17 mouse cellular contexts compared by ENCODE assay signal in the genomic region with DNA sequence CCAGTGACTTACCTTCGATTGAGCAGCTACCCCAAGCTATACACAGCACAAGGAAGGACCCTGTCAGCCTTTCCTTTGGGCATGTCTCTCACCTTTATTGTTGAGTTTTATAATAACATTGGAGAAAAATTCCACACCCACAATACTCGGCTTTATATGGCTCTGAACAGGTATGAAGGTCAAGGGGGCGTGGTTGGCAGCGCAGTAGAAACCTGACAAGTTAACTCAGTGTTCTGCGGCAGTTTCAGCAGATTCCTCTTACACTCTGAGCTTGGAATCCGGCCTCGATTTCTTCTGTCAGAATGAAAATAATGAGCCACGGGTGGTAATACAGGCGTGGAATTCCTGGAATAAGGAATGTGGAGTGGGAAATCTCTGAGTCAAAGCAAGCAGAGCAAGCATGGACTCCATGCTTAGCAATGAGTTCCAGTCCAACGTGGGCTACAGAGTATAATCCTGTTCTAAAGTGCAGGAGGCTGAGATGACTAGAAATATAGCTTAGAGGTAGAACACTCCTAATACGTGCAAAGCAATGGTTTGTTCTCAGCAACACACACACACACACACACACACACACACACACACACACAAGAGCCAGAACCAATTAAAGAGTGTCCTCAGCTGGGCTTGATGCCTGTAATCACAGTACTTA. TPM values are rescaled to one million over a fixed set of nuclear protein-coding genes. Genes with fewer than 3 reads are reported as not detected.
"Had no signal": no experiment of that assay in that cellular context is flagged by ENCODE, and none has a peak within 500 bp of the region (broad histone marks: within the 10 kb centered on the region; RNA-seq: fewer than 3 reads in every experiment).

No protein-coding gene starts in this region.

- DNase-seq: liver, postnatal 0 days; lung, adult 2 months; lung, postnatal 4 days; midbrain, embryonic 14.5 days; right cerebral cortex, postnatal 14 days; thymus, adult 18-20 months; thymus, postnatal 14 days; thymus, postnatal 36 days had no signal

- H3K36me3 ChIP-seq: liver, embryonic 15.5 days; lung, embryonic 15.5 days; midbrain, embryonic 12.5 days; neural tube, embryonic 12.5 days; stomach, embryonic 15.5 days had no signal

- H3K4me3 ChIP-seq: liver, embryonic 15.5 days; lung, embryonic 15.5 days; megakaryocyte, embryonic 14.5 days; midbrain, embryonic 12.5 days; neural tube, embryonic 12.5 days; stomach, embryonic 15.5 days had no signal

- H3K9me3 ChIP-seq: liver, embryonic 15.5 days; lung, embryonic 15.5 days; megakaryocyte, embryonic 14.5 days; midbrain, embryonic 12.5 days; neural tube, embryonic 12.5 days; stomach, embryonic 15.5 days had no signal

- H3K27ac ChIP-seq: liver, embryonic 15.5 days; lung, embryonic 15.5 days; midbrain, embryonic 12.5 days; neural tube, embryonic 12.5 days; stomach, embryonic 15.5 days had no signal

- ATAC-seq: liver, postnatal 0 days; lung, postnatal 0 days had no signal

- H3K27me3 ChIP-seq: liver, embryonic 15.5 days; lung, embryonic 15.5 days; midbrain, embryonic 12.5 days; neural tube, embryonic 12.5 days; stomach, embryonic 15.5 days had no signal

- H3K4me2 ChIP-seq: liver, embryonic 15.5 days; lung, embryonic 15.5 days; midbrain, embryonic 12.5 days; neural tube, embryonic 12.5 days; stomach, embryonic 15.5 days had no signal

- H3K9ac ChIP-seq: liver, embryonic 15.5 days; liver, postnatal 0 days; lung, embryonic 15.5 days; midbrain, embryonic 12.5 days; neural tube, embryonic 12.5 days; stomach, embryonic 15.5 days had no signal

- H3K4me1 ChIP-seq: liver, embryonic 15.5 days; lung, embryonic 15.5 days; megakaryocyte, embryonic 14.5 days; midbrain, embryonic 12.5 days; neural tube, embryonic 12.5 days; stomach, embryonic 15.5 days had no signal

RNA-seq across cellular contexts. Expression of a gene that starts 22.5 kb away (rescaled TPM):
- total RNA-seq: monocyte, adult 5-6 weeks had no signal

RNA-seq across cellular contexts. Expression of a gene that starts 52.3 kb away (rescaled TPM):
- total RNA-seq: monocyte, adult 5-6 weeks; neutrophil, adult 5-6 weeks had no signal
